Comparison of ENCODE assay signal across 14 mouse cellular contexts in genomic region chr11:105946694-105947154, GRCm38 (mm10). TPM values are rescaled to one million over a fixed set of nuclear protein-coding genes. Genes with fewer than 3 reads are reported as not detected.
A peak's percentile ranks its signal among the peaks of the same experiment; 100 is the strongest.
DNase-seq lines count a peak whose midpoint lies in the region; ATAC-seq and TF ChIP-seq lines count a peak whose summit lies in the region.
"Had no signal": no experiment of that assay in that cellular context is flagged by ENCODE, and none has a peak within 500 bp of the region (broad histone marks: within the 10 kb centered on the region; RNA-seq: fewer than 3 reads in every experiment).

No protein-coding gene starts in this region.

- H3K4me1 ChIP-seq in liver, postnatal 0 days (ENCODE audit: insufficient read depth) = peaks cover 6% of the 10 kb centered on the region
- peaks cover 20% of the 10 kb centered on the region; the same call in 1 of the 2 replicates for H3K4me1 ChIP-seq in intestine, embryonic 15.5 days (replicated peaks)
- H3K4me1 ChIP-seq in hindbrain, embryonic 11.5 days (replicated peaks; ENCODE audit: control insufficient read depth, insufficient read depth, low read length) = no peaks in the 10 kb centered on the region; the same call in 1 of the 2 replicates

- ATAC-seq in liver, postnatal 0 days = no peak
- no peak for ATAC-seq in intestine, embryonic 15.5 days
- no peak for ATAC-seq in hindbrain, embryonic 11.5 days (ENCODE audit: low FRiP score)

- TF ChIP-seq EP300 in liver, postnatal 0 days (IDR thresholded peaks at IDR 0.05; ENCODE audit: low read depth) = no peak

- H3K27me3 ChIP-seq in liver, postnatal 0 days (ENCODE audit: insufficient read depth, low read length) = peaks cover 11% of the 10 kb centered on the region; the same call in 1 of the 2 replicates
- no peaks in the 10 kb centered on the region; the same call in 1 of the 2 replicates for H3K27me3 ChIP-seq in intestine, embryonic 15.5 days (replicated peaks)
- H3K27me3 ChIP-seq in hindbrain, embryonic 11.5 days (ENCODE audit: control insufficient read depth, insufficient read depth, low read length) = no peaks in the 10 kb centered on the region

- TF ChIP-seq CTCF in liver, postnatal 0 days (IDR thresholded peaks at IDR 0.05; ENCODE audit: low read depth) = no peak

- no peak overlapping the region for H3K4me2 ChIP-seq in liver, postnatal 0 days (ENCODE audit: low read depth, low read length)
- no peak overlapping the region for H3K4me2 ChIP-seq in intestine, embryonic 15.5 days (replicated peaks)
- H3K4me2 ChIP-seq in hindbrain, embryonic 11.5 days (replicated peaks; ENCODE audit: low read depth, low read length) = no peak overlapping the region

- 17% methylated on average over 11 of the region's 11 CpGs for WGBS in liver, postnatal 0 days (ENCODE audit: insufficient replicate concordance)
- WGBS in intestine, embryonic 15.5 days = 28% methylated on average over 11 of the region's 11 CpGs
- WGBS in hindbrain, embryonic 11.5 days = 48% methylated on average over 11 of the region's 11 CpGs

- no peaks in the 10 kb centered on the region for H3K9me3 ChIP-seq in liver, postnatal 0 days (ENCODE audit: low read length)
- no peaks in the 10 kb centered on the region for H3K9me3 ChIP-seq in intestine, embryonic 15.5 days
- no peaks in the 10 kb centered on the region for H3K9me3 ChIP-seq in hindbrain, embryonic 11.5 days (ENCODE audit: control insufficient read depth, low read length)

- H3K4me3 ChIP-seq in liver, postnatal 0 days (ENCODE audit: low read depth, low read length) = no peak overlapping the region
- no peak overlapping the region for H3K4me3 ChIP-seq in intestine, embryonic 15.5 days (replicated peaks)
- no peak overlapping the region for H3K4me3 ChIP-seq in hindbrain, embryonic 11.5 days (ENCODE audit: low read depth, low read length)

- H3K27ac ChIP-seq in liver, postnatal 0 days (ENCODE audit: low read depth) = no peak overlapping the region
- H3K27ac ChIP-seq in intestine, embryonic 15.5 days = peak overlapping the region; percentile 66
- H3K27ac ChIP-seq in hindbrain, embryonic 11.5 days (ENCODE audit: low read depth, low read length) = no peak overlapping the region

- DNase-seq in liver = peak; percentile 18
- no peak for DNase-seq in liver, postnatal 0 days
- DNase-seq in T-cell, adult 2 months (ENCODE audit: low spot score) = peak; percentile 40
- peak; percentile 50 for DNase-seq in naive thymus-derived CD4-positive, alpha-beta T cell, adult 2 months (ENCODE audit: low read depth)
- DNase-seq in hindbrain, embryonic 11.5 days (ENCODE audit: low spot score) = no peak
- no peak for DNase-seq in layer of hippocampus, postnatal 14 days (ENCODE audit: low spot score in 2 of 2)
- DNase-seq in layer of hippocampus, adult 11-12 months (ENCODE audit: low spot score) = no peak
- DNase-seq: cerebellum, postnatal 25 days had no signal

- no peaks in the 10 kb centered on the region for H3K36me3 ChIP-seq in liver, postnatal 0 days (replicated peaks; ENCODE audit: insufficient read depth, low read length)
- H3K36me3 ChIP-seq in intestine, embryonic 15.5 days = no peaks in the 10 kb centered on the region
- H3K36me3 ChIP-seq in hindbrain, embryonic 11.5 days (ENCODE audit: control insufficient read depth, insufficient read depth, low read length) = no peaks in the 10 kb centered on the region

- H3K9ac ChIP-seq in liver, postnatal 0 days (replicated peaks) = no peak overlapping the region
- H3K9ac ChIP-seq in intestine, embryonic 15.5 days = no peak overlapping the region
- no peak overlapping the region for H3K9ac ChIP-seq in hindbrain, embryonic 11.5 days (ENCODE audit: low read depth, low read length)

RNA-seq across cellular contexts. Expression of gene Cyb561, which starts 6.4 kb away (rescaled TPM):
- polyA plus RNA-seq in liver, postnatal 0 days (2015; fragmentation: Nextera tagmentation; extraction: Ambion mirVana) = 0.89 and 0.96 TPM in 2 replicates
- polyA plus RNA-seq in intestine, embryonic 15.5 days (2015; fragmentation: Nextera tagmentation; extraction: Ambion mirVana) = 44.0 and 45.5 TPM in 2 replicates
- polyA plus RNA-seq in hindbrain, embryonic 11.5 days (2014; fragmentation: Nextera tagmentation; extraction: Ambion mirVana) = 17.6 and 20.9 TPM in 2 replicates
- 10 to 100 TPM; 31.9 to 34.0 TPM for total RNA-seq in layer of hippocampus, postnatal 14 days (2021)

RNA-seq across cellular contexts. Expression of gene Ace, which starts 21.0 kb away (rescaled TPM):
- 0.07 and 0.09 TPM in 2 replicates for polyA plus RNA-seq in liver, postnatal 0 days (2015; fragmentation: Nextera tagmentation; extraction: Ambion mirVana)
- 6.9 and 11.1 TPM in 2 replicates for polyA plus RNA-seq in intestine, embryonic 15.5 days (2015; fragmentation: Nextera tagmentation; extraction: Ambion mirVana)
- polyA plus RNA-seq in hindbrain, embryonic 11.5 days (2014; fragmentation: Nextera tagmentation; extraction: Ambion mirVana) = 0.46 and 0.53 TPM in 2 replicates
- 10 to 100 TPM in 1 of 2 experiments, 1 to 10 TPM in 1; 8.4 to 16.4 TPM for total RNA-seq in layer of hippocampus, postnatal 14 days (2021)

RNA-seq across cellular contexts. Expression of gene Ace3, which starts 47.8 kb away (rescaled TPM):
- not detected in 2 replicates for polyA plus RNA-seq in liver, postnatal 0 days (2015; fragmentation: Nextera tagmentation; extraction: Ambion mirVana)
- polyA plus RNA-seq in intestine, embryonic 15.5 days (2015; fragmentation: Nextera tagmentation; extraction: Ambion mirVana) = not detected in 2 replicates
- not detected in 2 replicates for polyA plus RNA-seq in hindbrain, embryonic 11.5 days (2014; fragmentation: Nextera tagmentation; extraction: Ambion mirVana)
- total RNA-seq in layer of hippocampus, postnatal 14 days (2021) = not detected
- total RNA-seq: adrenal gland, postnatal 4 days; heart, postnatal 25 days had no signal
- polyA plus RNA-seq: large intestine, adult 2 months; liver, embryonic 16.5 days; neural tube, embryonic 14.5 days had no signal

Comparison
In these comparisons a context has a peak if more than half of its experiments do, and no peak if none do; other contexts are left out.
1. DNase-seq: peak in liver (single experiment), T-cell, adult 2 months (single experiment) and naive thymus-derived CD4-positive, alpha-beta T cell, adult 2 months (single experiment); none in liver, postnatal 0 days (single experiment), hindbrain, embryonic 11.5 days (single experiment), layer of hippocampus, postnatal 14 days (0 of 2) and layer of hippocampus, adult 11-12 months (single experiment).